Mouse (Mus musculus): ENCODE measurements around the gene Dusp9. TPM values are rescaled to one million over a fixed set of nuclear protein-coding genes. Genes with fewer than 3 reads are reported as not detected.

Dusp9 gene
- total and polyA plus RNA-seq, 3 experiments: 0.16 to 0.24 TPM; not detected in 1

- Histone ChIP-seq H3K4me3 (ENCODE audit: low read depth, low read length) (no peak overlapping the region), H3K27me3 (ENCODE audit: insufficient read depth, low read length) (no peaks in the 10 kb centered on the region), H3K36me3 (replicated peaks) (no peaks in the 10 kb centered on the region), H3K9me3 (replicated peaks) (no peaks in the 10 kb centered on the region), H3K4me1 (ENCODE audit: insufficient read depth, low read depth, low read length) (no peaks in the 10 kb centered on the region)
- ATAC-seq (ENCODE audit: extremely low read depth, insufficient number of reproducible peaks, low FRiP score, poor library complexity, severe bottlenecking) (no peak), DNase-seq (ENCODE audit: low spot score) (no peak)
- no peak for TF ChIP-seq GATA1 (IDR thresholded peaks at IDR 0.05; ENCODE audit: borderline replicate concordance, low read length)
- TF ChIP-seq GATA2 (IDR thresholded peaks at IDR 0.05; ENCODE audit: borderline replicate concordance, low read depth, low read length): no peak
- no peak for TF ChIP-seq POLR2AphosphoS5 (IDR thresholded peaks at IDR 0.05; ENCODE audit: insufficient replicate concordance, low read depth, low read length)
Measured at GRCm38 (mm10) chrX:73615876-73616275, 23.3 kb upstream of the Dusp9 start.

- Histone ChIP-seq H3K9me3 (replicated peaks) (no peaks in the 10 kb centered on the region), H3K4me3 (ENCODE audit: low read depth, low read length) (no peak overlapping the region), H3K4me1 (ENCODE audit: insufficient read depth, low read depth, low read length) (no peaks in the 10 kb centered on the region), H3K27me3 (ENCODE audit: insufficient read depth, low read length) (no peaks in the 10 kb centered on the region), H3K36me3 (replicated peaks) (no peaks in the 10 kb centered on the region)
- no peak for ATAC-seq (ENCODE audit: extremely low read depth, insufficient number of reproducible peaks, low FRiP score, poor library complexity, severe bottlenecking)
- TF ChIP-seq GATA1 (IDR thresholded peaks at IDR 0.05; ENCODE audit: borderline replicate concordance, low read length) (no peak), CTCF (IDR thresholded peaks at IDR 0.05; ENCODE audit: low read depth, low read length) (no peak), GATA2 (IDR thresholded peaks at IDR 0.05; ENCODE audit: borderline replicate concordance, low read depth, low read length) (no peak), POLR2AphosphoS5 (IDR thresholded peaks at IDR 0.05; ENCODE audit: insufficient replicate concordance, low read depth, low read length) (no peak), TAL1 (conservative IDR thresholded peaks at IDR 0.05; ENCODE audit: low read depth, low read length) (no peak)
- no peak for DNase-seq (ENCODE audit: low spot score)
Measured at GRCm38 (mm10) chrX:73619401-73619800, 19.8 kb upstream of the Dusp9 start.

- Histone ChIP-seq H3K4me1 (ENCODE audit: insufficient read depth, low read depth, low read length) (no peaks in the 10 kb centered on the region), H3K9me3 (replicated peaks) (no peaks in the 10 kb centered on the region), H3K36me3 (replicated peaks) (no peaks in the 10 kb centered on the region), H3K27me3 (ENCODE audit: insufficient read depth, low read length) (no peaks in the 10 kb centered on the region), H3K4me3 (ENCODE audit: low read depth, low read length) (no peak overlapping the region)
- DNase-seq (ENCODE audit: low spot score): no peak
- TF ChIP-seq GATA1 (IDR thresholded peaks at IDR 0.05; ENCODE audit: borderline replicate concordance, low read length) (no peak), CTCF (IDR thresholded peaks at IDR 0.05; ENCODE audit: low read depth, low read length) (no peak), POLR2AphosphoS5 (IDR thresholded peaks at IDR 0.05; ENCODE audit: insufficient replicate concordance, low read depth, low read length) (no peak), TAL1 (conservative IDR thresholded peaks at IDR 0.05; ENCODE audit: low read depth, low read length) (no peak), GATA2 (IDR thresholded peaks at IDR 0.05; ENCODE audit: borderline replicate concordance, low read depth, low read length) (no peak)
- ATAC-seq (ENCODE audit: extremely low read depth, insufficient number of reproducible peaks, low FRiP score, poor library complexity, severe bottlenecking): no peak
Measured at GRCm38 (mm10) chrX:73619890-73620289, 19.3 kb upstream of the Dusp9 start.

GRCm38 (mm10) chrX:73626981-73627380 is 12.2 kb upstream of the Dusp9 start:
- Histone ChIP-seq H3K27me3 (ENCODE audit: insufficient read depth, low read length) (peaks cover 20% of the 10 kb centered on the region; the same call in 1 of the 2 replicates), H3K4me1 (ENCODE audit: insufficient read depth, low read depth, low read length) (no peaks in the 10 kb centered on the region), H3K36me3 (replicated peaks) (no peaks in the 10 kb centered on the region), H3K9me3 (replicated peaks) (no peaks in the 10 kb centered on the region), H3K4me3 (ENCODE audit: low read depth, low read length) (no peak overlapping the region)
- no peak for ATAC-seq (ENCODE audit: extremely low read depth, insufficient number of reproducible peaks, low FRiP score, poor library complexity, severe bottlenecking)
- DNase-seq (ENCODE audit: low spot score): no peak
- no peak for TF ChIP-seq CTCF (IDR thresholded peaks at IDR 0.05; ENCODE audit: low read depth, low read length)
- no peak for TF ChIP-seq GATA2 (IDR thresholded peaks at IDR 0.05; ENCODE audit: borderline replicate concordance, low read depth, low read length)
- TF ChIP-seq TAL1 (conservative IDR thresholded peaks at IDR 0.05; ENCODE audit: low read depth, low read length): no peak
- no peak for TF ChIP-seq POLR2AphosphoS5 (IDR thresholded peaks at IDR 0.05; ENCODE audit: insufficient replicate concordance, low read depth, low read length)
- no peak for TF ChIP-seq GATA1 (IDR thresholded peaks at IDR 0.05; ENCODE audit: borderline replicate concordance, low read length)

- Histone ChIP-seq H3K4me3 (ENCODE audit: low read depth, low read length) (no peak overlapping the region), H3K9me3 (replicated peaks) (no peaks in the 10 kb centered on the region), H3K27me3 (ENCODE audit: insufficient read depth, low read length) (peaks cover 26% of the 10 kb centered on the region; the same call in 1 of the 2 replicates), H3K36me3 (replicated peaks) (no peaks in the 10 kb centered on the region), H3K4me1 (ENCODE audit: insufficient read depth, low read depth, low read length) (no peaks in the 10 kb centered on the region)
- ATAC-seq (ENCODE audit: extremely low read depth, insufficient number of reproducible peaks, low FRiP score, poor library complexity, severe bottlenecking): no peak
- DNase-seq (ENCODE audit: low spot score): no peak
- no peak for TF ChIP-seq CTCF (IDR thresholded peaks at IDR 0.05; ENCODE audit: low read depth, low read length)
- no peak for TF ChIP-seq GATA2 (IDR thresholded peaks at IDR 0.05; ENCODE audit: borderline replicate concordance, low read depth, low read length)
- TF ChIP-seq POLR2AphosphoS5 (IDR thresholded peaks at IDR 0.05; ENCODE audit: insufficient replicate concordance, low read depth, low read length): no peak
- no peak for TF ChIP-seq GATA1 (IDR thresholded peaks at IDR 0.05; ENCODE audit: borderline replicate concordance, low read length)
- no peak for TF ChIP-seq TAL1 (conservative IDR thresholded peaks at IDR 0.05; ENCODE audit: low read depth, low read length)
Measured at GRCm38 (mm10) chrX:73635425-73635824, 3.8 kb upstream of the Dusp9 start.

GRCm38 (mm10) chrX:73637415-73637814 is 1.8 kb upstream of the Dusp9 start:
- Histone ChIP-seq H3K36me3 (replicated peaks) (no peaks in the 10 kb centered on the region), H3K4me1 (ENCODE audit: insufficient read depth, low read depth, low read length) (no peaks in the 10 kb centered on the region), H3K4me3 (ENCODE audit: low read depth, low read length) (no peak overlapping the region), H3K9me3 (replicated peaks) (no peaks in the 10 kb centered on the region), H3K27me3 (ENCODE audit: insufficient read depth, low read length) (peaks cover 20% of the 10 kb centered on the region; the same call in 1 of the 2 replicates)
- no peak for DNase-seq (ENCODE audit: low spot score)
- ATAC-seq (ENCODE audit: extremely low read depth, insufficient number of reproducible peaks, low FRiP score, poor library complexity, severe bottlenecking): no peak
- TF ChIP-seq POLR2AphosphoS5 (IDR thresholded peaks at IDR 0.05; ENCODE audit: insufficient replicate concordance, low read depth, low read length) (no peak), CTCF (IDR thresholded peaks at IDR 0.05; ENCODE audit: low read depth, low read length) (no peak), TAL1 (conservative IDR thresholded peaks at IDR 0.05; ENCODE audit: low read depth, low read length) (no peak), GATA1 (IDR thresholded peaks at IDR 0.05; ENCODE audit: borderline replicate concordance, low read length) (no peak), GATA2 (IDR thresholded peaks at IDR 0.05; ENCODE audit: borderline replicate concordance, low read depth, low read length) (no peak)

Data from G1E (cell line).